Comparison of ENCODE assay signal across 17 mouse cellular contexts in the genomic region with DNA sequence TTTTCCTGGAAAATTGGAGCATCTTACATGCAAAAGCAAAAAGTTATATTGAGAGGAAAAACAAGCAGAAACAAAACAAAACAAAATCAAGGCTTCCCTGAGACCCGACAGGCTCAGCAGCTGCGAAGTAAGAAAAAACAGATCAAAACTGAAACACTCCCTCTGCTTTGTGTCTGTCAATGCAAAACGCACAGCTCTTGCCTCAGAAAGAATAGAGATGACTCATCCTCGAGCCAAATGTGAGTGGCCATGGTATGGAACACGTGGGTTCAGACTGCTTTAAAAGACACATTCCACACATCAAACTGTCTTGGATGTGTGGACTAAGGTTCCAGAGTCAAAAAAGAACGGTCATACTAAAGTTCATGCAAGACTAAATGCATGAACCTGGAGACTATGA.
"Had no signal": no experiment of that assay in that cellular context is flagged by ENCODE, and none has a peak within 500 bp of the region (broad histone marks: within the 10 kb centered on the region; RNA-seq: fewer than 3 reads in every experiment).

No protein-coding gene starts in this region.

- ATAC-seq: midbrain, embryonic 13.5 days; midbrain, embryonic 16.5 days had no signal

- H3K9ac ChIP-seq: liver, embryonic 14.5 days; lung, embryonic 14.5 days; midbrain, embryonic 13.5 days; neural tube, embryonic 12.5 days; stomach, embryonic 15.5 days had no signal

- H3K27me3 ChIP-seq: megakaryocyte, embryonic 14.5 days; midbrain, embryonic 13.5 days; neural tube, embryonic 12.5 days; stomach, embryonic 15.5 days had no signal

- H3K36me3 ChIP-seq: midbrain, embryonic 13.5 days; neural tube, embryonic 12.5 days; stomach, embryonic 15.5 days had no signal

- H3K27ac ChIP-seq: liver, embryonic 14.5 days; macrophage; midbrain, embryonic 13.5 days; neural tube, embryonic 12.5 days; stomach, embryonic 15.5 days; stomach, postnatal 0 days had no signal

- DNase-seq: lung, adult 18-20 months; lung, embryonic 14.5 days; lung, postnatal 10 days; lung, postnatal 36 days; right cerebral cortex, adult 18-20 months; right cerebral cortex, postnatal 14 days; thymus, adult 2 months; thymus, postnatal 36 days had no signal

- H3K4me3 ChIP-seq: megakaryocyte, embryonic 14.5 days; midbrain, embryonic 13.5 days; neural tube, embryonic 12.5 days; stomach, embryonic 15.5 days had no signal

- H3K4me2 ChIP-seq: lung, embryonic 14.5 days; midbrain, embryonic 11.5 days; midbrain, embryonic 13.5 days; neural tube, embryonic 12.5 days; stomach, embryonic 15.5 days had no signal

- H3K9me3 ChIP-seq: stomach, embryonic 15.5 days had no signal

- H3K4me1 ChIP-seq: megakaryocyte, embryonic 14.5 days; midbrain, embryonic 13.5 days; neural tube, embryonic 12.5 days; stomach, embryonic 15.5 days had no signal
